Mouse (Mus musculus) CD8-positive naive resting alpha-beta T cell, adult 57 days (primary cell): ENCODE measurements around the gene Taar8c. TPM values are rescaled to one million over a fixed set of nuclear protein-coding genes. Genes with fewer than 3 reads are reported as not detected.

Experiments
- total RNA-seq: library from RNA; stranded (reverse); gene quantifications from one replicate; pipeline ENCODE4 v1.2.4, GENCODE M21; 2023

Gene Taar8c
- total RNA-seq, result not detected

DNA sequence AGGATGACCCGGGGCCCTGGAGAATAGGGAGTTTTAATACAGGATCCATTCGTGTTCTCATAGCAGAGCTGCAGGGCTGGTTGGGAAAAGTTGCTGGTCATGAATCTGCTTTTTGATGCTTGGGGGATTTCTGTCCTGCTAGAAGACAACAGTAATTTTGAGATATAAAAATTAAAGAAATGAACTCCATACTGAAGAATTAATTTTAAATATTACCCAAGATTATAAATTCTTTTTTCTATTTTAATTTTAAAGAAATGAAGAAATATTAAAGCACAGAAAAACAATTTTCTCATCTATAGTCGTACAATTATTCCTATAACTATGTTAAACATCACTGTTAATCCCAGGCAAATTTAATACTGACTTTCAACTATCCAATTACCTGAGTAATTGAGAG lies at the start of gene Taar8c:
TSS of gene Taar8c (minus strand) at position 101 of the 400 bp plus-strand sequence.

DNA sequence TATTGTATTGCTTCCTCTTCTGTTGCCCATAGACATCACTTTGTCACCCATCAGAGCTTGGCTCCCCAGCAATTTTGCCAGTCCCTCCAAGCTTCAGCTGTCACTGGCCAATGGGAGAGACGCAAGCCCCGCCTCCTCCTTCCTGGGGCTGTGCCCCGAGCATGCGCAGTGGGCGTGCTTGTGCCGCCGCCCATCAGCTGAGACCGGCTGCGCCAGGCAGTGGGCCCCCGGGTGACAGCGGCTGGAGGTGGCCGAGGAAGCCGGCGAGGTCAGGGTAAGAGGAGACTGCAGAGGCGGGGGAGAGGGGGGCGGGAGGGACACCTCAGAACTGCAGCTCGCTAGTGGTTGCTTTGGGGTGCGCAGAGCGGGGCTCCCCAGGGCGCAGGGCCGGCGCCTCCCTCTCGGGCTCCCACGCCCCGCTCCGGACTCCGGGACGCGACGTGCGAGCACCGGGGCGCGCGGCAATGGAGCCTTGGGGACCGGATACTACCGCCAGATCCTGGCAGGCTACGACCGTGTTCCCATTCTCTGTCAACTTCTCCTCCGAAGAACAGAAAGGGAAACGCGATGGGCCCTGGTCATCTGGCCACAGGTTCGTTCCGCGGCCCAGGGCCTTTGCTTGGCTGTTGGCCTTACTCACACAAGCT lies 47.5 kb upstream of the Taar8c start, which contains the start of gene Stx7:
TSS of gene Stx7 (plus strand) at position 168 of the 647 bp plus-strand sequence.

GRCm38 (mm10) chr10:24109434-24109833 lies 7.7 kb upstream of the Taar8c start, which contains the start of gene Taar9:
Taar9 (minus strand) TSS chr10:24109534.

DNA sequence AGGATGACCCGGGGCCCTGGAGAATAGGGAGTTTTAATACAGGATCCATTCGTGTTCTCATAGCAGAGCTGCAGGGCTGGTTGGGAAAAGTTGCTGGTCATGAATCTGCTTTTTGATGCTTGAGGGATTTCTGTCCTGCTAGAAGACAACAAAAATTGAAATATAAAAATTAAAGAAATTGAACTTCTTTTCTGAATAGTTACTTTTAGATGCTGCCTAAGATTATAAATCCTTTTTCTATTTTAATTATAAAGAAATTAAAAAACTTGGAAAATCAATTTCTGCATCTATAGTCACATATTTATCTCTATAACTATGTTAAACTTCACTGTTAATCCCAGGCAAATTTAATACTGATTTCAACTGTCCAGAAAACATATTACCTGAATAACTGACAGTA lies 9.5 kb downstream of the Taar8c start, which contains the start of gene Taar8b:
TSS of gene Taar8b (minus strand) at position 101 of the 400 bp plus-strand sequence.

DNA sequence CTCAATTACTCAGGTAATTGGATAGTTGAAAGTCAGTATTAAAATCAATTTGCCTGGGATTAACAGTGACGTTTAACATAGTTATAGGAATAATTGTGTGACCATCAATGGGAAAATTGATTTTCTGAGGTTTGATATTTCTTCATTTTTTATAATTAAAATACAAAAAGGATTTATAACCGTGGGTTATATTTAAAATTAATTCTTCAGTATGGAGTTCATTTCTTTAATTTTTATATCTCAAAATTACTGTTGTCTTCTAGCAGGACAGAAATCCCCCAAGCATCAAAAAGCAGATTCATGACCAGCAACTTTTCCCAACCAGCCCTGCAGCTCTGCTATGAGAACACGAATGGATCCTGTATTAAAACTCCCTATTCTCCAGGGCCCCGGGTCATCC lies 25.5 kb downstream of the Taar8c start, which contains the start of gene Taar8a:
TSS of gene Taar8a (plus strand) at position 301 of the 400 bp plus-strand sequence.

Other genes with a start within 250 kb of the Taar8c start
- not detected for gene Vnn1, start 207.2 kb downstream of the Taar8c start, total RNA-seq
- not detected for gene Taar1, start 181.6 kb downstream of the Taar8c start, total RNA-seq
- gene Taar2, start 163.3 kb downstream of the Taar8c start, total RNA-seq, result not detected
- gene Taar3, start 152.4 kb downstream of the Taar8c start, total RNA-seq, result not detected
- gene Taar4, start 141.4 kb downstream of the Taar8c start, total RNA-seq, result not detected
- not detected for gene Taar5, start 131.2 kb downstream of the Taar8c start, total RNA-seq
- not detected for gene Taar6, start 116.3 kb downstream of the Taar8c start, total RNA-seq
- not detected for gene Taar7a, start 108.4 kb downstream of the Taar8c start, total RNA-seq
- not detected for gene Taar7b, start 102.0 kb downstream of the Taar8c start, total RNA-seq
- not detected for gene Taar7d, start 74.7 kb downstream of the Taar8c start, total RNA-seq
- not detected for gene Taar7e, start 64.3 kb downstream of the Taar8c start, total RNA-seq
- not detected for gene Taar7f, start 52.4 kb downstream of the Taar8c start, total RNA-seq
- gene Taar8a, start 25.4 kb downstream of the Taar8c start, total RNA-seq, result not detected
- not detected for gene Taar8b, start 9.6 kb downstream of the Taar8c start, total RNA-seq
- not detected for gene Taar9, start 7.6 kb upstream of the Taar8c start, total RNA-seq
- gene Stx7, start 47.4 kb upstream of the Taar8c start, total RNA-seq, result 38.6 TPM
- not detected for gene Moxd1, start 121.6 kb upstream of the Taar8c start, total RNA-seq